Mouse (Mus musculus) lung, adult 18-20 months (tissue): ENCODE measurements around the gene Fbxo3.
"Not testable (repeated sequence)": the region's sequence is repeated elsewhere in the genome, so short reads cannot be mapped to it uniquely, and the experiment has no call there.

Experiments used
- DNase-seq, 2 experiments: peaks; one replicate each; pipeline ENCODE4 v3.0.0; 2022; ENCODE audit warnings: mixed read lengths in 2 of 2

Fbxo3 gene

GRCm38 (mm10) chr2:104027458-104028138 is at the start of gene Fbxo3:
Gene Fbxo3, plus strand, starts transcription at chr2:104027721.
- DNase-seq: peak; percentile 87 to 91

- peak; percentile 64 to 75 for DNase-seq
These were observed 45.3 kb upstream of the Fbxo3 start for GRCm38 (mm10) chr2:103982250-103982649.

DNA sequence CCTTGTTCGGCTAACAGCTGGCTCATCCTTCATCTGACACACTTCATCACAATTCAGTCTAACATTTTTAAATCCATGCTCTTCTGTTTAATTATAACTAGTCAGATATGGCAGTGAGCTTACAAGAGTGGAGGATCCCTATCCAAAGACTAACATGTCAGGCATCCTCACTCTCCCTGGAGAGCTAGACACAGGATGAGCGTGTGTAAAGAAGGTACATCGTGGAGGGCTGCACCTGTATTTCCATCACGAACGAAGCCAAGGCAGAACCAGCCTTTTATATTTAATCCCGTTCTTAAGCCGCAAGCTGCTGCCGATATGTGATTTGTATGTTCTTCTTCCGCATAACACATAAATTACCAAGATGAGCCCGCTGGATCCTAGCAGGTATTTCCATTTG is 44.4 kb upstream of the Fbxo3 start:
- no peak for DNase-seq

DNA sequence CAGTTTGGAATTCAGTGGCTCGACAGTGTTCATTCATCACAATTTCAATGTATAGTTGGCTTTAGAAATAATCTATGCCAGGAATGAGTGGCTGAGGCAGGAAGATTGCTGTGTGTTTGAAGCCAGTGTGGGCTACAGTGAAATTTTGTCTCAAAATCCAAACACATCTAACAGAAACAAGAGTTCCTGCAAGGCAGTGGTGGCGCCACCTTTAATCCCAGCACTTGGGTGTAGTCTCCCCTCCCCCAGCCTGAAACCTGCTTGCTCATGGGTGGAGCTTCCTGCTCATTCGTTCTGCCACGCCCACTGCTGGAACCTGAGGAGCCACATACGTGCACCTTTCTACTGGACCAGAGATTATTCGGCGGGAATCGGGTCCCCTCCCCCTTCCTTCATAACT is 39.9 kb upstream of the Fbxo3 start:
- not testable (repeated sequence) for DNase-seq

- no peak for DNase-seq
These were observed 37.8 kb upstream of the Fbxo3 start for GRCm38 (mm10) chr2:103989724-103990123.

DNA sequence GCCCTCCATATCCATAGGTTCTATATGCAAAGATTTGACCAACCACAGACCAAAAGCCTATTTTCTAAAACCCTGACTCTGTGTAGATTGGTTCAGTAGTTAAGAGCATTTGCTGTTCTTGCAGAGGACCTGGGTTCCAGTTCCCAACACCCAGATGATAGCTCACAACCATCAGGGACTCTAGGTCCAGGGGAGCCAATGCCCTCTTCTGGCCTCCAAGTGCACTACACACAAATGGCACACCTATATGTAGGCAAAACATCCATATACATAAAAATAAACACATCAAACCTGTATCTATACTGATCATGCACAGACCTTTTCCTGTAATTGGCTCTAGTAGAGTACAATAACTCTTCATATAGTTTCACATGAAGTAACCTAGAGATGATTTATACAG is 36.2 kb upstream of the Fbxo3 start:
- no peak for DNase-seq

DNA sequence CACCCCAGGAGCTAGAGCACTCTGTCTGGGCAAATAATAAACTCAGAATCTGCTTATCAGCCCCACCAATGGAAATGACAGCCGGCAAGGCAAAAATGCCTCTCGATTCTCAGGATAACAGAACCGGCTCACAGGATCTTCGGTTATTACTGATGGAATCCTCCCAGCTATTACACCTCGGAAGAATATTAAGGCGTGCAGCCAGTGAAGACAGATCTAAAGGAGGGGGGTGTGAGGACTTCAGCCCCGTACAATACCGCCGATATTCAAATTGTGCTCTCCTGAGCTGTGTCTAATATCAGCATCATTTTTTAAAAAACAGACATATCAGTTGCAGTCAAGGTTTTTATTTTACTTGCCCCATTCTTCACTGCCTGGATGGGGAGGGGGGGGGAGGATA is 35.4 kb upstream of the Fbxo3 start:
- DNase-seq: no peak

DNA sequence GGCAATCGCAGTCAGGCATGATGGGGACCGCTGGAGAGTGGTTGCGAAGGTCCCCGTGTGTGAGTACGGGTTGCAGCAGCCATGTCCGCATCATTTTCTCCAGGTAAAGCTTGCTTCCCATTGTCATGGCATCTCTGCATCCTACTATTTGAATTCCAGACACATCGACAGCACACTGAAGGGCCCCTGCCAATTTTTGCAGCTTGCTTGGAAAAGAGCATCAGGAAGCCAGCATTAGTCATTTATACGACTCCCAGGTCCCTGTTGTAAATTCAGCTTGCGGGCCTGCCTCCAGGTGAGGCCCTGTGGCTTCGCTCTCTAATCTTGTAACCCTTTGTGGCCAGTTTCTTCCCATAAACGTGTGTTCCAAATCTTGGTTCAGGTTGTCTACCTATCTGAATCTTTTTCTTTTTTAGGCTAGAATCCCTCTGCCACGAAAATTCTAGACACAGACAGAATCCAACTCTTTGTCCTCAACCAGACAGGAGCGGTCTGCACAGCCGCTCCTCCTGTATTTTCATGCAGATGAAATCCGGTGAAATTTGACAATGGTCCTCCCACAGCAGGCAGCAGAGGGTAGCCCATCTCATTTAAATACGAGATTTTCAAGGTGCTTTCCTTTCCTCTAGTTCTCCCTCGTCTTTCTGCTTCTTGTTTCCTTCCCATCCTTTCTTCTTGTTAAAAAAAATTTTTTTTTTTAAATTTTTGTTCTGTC is 34.7 kb upstream of the Fbxo3 start:
- no peak for DNase-seq

- DNase-seq: no peak
These were observed 26.4 kb upstream of the Fbxo3 start for GRCm38 (mm10) chr2:104001076-104001475.

GRCm38 (mm10) chr2:104001861-104002260 is 25.7 kb upstream of the Fbxo3 start:
- no peak for DNase-seq

- DNase-seq: peak in 1 of 2 experiments; percentile 8
These were observed 24.7 kb upstream of the Fbxo3 start for GRCm38 (mm10) chr2:104002711-104003413.

DNA sequence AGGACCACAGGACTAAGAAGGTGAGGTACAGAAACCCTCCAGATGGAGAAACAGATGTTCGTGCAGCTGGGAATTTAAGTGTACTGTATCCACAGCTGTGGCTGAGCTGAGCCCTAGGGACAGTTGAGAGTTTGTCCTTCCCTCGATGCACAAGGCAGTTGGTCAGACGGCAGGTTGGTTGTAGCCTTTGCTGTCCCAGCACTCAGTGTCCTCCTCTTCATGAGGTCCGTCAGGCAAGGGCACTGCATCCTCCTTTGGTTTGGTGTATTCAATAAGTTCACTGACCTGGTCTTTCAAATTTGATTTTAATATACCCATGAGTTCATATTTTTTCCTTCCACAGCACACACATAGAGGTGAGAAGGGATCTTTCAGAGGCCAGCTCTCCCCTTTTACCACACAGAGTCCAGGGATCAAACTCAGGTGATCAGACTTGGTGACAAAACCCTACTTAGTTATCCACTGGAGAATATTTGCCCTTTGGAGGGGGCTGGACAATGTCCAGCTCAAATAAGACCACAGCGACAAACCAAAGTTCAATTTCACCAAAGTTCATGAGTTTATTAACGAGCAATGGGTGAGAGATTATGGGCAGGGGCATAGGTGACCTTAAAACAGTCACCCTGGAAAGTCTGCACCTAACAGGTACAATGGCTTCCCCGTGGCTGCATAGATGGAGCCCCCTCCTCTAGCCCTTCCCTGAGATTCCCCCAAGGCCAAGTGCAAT is 19.6 kb upstream of the Fbxo3 start:
- DNase-seq: no peak

DNA sequence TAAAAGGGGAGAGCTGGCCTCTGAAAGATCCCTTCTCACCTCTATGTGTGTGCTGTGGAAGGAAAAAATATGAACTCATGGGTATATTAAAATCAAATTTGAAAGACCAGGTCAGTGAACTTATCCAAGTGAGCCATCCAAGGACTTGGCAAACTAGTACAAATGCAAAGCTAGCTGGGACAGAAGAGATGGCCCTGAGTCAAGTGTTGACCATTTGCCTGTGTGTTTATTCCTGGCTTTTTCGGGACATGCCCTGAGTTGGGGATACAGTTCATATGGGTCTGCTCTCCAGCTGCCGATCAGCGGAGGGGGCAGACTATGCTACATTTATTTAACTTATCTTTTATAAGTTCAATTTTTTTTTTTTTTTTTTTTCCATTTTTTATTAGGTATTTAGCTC is 18.7 kb upstream of the Fbxo3 start:
- DNase-seq: not testable (repeated sequence)

DNA sequence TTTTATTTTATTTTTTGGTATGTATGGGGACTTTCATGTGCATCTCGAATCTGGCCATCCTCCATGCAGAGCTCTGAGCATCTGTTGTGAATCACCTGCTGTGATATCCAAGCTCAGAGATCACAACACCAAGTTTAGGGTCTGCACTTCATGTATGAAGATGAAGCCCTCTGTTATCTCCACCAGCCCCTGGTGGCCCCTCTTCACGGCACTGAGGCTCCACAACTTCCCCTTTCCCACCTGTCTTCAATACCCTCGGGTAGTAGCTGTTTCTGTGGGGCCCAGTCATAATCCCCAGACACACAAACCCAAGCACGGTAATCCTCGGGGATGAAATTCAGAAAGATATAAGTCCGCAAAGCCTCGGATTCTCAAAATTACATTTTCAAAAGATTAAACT is 4.4 kb upstream of the Fbxo3 start:
- no peak for DNase-seq

DNA sequence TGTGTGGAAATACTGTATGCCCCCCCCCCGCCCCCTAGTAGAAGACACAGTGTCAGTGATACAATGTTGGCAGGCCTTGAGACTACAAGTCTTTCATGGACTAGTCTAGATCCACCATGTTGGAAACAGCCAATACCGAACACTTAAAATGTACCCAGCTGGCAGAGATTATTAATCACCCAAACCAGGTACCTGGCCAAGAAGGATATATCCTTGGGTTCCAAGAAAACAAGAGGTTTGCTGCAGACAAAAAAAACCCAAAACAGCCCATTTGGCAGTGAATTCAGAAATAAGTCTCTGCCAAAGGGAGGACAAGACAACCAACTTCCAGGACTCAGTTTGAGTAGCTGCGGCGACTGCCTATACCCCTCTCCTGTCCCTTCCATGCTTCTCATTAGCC is 2.9 kb upstream of the Fbxo3 start:
- no peak for DNase-seq

GRCm38 (mm10) chr2:104028139-104028723 is 710 bp downstream of the Fbxo3 start, which contains the start of gene 4931422A03Rik:
Gene 4931422A03Rik, minus strand, starts transcription at chr2:104028361.
- DNase-seq: peak; percentile 12 to 16

- DNase-seq: no peak
These were observed 1.6 kb downstream of the Fbxo3 start for GRCm38 (mm10) chr2:104029074-104029473.

GRCm38 (mm10) chr2:104030381-104030780 is 2.9 kb downstream of the Fbxo3 start:
- DNase-seq: no peak

DNA sequence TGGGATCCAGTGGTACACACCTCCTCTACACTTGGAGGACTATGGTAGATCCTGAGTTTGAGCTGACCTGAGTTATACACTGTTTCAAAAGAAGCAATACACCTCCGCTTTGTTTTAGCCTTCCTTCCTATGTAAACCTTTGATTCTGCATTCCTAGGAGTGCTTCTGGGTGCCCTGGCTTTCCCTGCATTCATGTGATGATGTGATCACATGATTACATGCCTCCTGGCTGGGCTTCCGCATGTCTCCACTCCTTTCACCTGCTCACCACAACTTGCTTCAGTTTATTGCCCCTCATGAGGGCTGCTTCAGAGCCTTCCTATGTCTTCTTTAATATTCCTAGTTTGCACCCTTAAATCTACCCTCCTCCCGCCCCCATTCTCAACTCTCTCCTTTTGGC is 4.5 kb downstream of the Fbxo3 start:
- DNase-seq: no peak

GRCm38 (mm10) chr2:104034832-104035472 is 7.4 kb downstream of the Fbxo3 start:
- DNase-seq: peak; percentile 52 to 61

- no peak for DNase-seq
These were observed 8.1 kb downstream of the Fbxo3 start for GRCm38 (mm10) chr2:104035595-104035994.

DNA sequence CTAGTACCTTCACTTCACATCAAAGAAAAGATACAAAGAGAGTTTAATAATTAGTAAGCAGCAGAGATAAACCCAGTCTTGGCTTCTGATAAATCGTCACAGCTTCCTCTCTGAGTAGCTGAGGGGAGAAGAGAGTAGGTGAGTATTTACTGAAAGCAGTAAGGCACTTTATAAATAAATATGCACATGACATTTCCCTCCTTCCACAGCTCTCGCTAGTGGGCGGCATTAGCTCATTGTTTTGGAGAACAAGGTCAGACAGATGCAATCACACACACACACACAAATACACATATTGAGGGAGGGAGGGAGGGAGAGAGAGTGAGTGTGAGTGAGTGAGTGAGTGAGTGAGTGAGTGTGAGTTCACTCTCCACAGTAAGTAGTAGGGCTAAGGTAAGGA is 8.8 kb downstream of the Fbxo3 start:
- no peak for DNase-seq
